ENCODE assay signal across 8 mouse cellular contexts in the genomic region with DNA sequence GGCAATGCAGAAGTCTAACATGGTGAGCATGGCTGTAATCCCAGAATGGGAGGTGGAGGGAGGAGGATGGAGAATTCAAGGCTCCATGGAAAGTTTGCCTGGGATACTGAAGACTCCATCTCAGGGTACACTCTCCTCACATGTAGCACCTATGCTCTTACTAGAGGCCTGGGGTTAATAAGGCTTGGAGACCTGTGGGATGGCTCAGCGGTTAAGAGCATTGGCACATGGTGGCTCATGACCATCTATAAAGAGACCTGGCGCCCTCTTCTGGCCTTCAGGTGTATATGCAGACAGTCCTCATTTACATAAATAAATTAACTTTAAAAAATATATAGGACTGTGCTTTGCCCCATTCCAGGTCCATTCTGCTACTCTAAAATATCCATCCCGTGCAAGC. TPM values are rescaled to one million over a fixed set of nuclear protein-coding genes. Genes with fewer than 3 reads are reported as not detected.
DNase-seq lines count a peak whose midpoint lies in the region; ATAC-seq and TF ChIP-seq lines count a peak whose summit lies in the region.

No protein-coding gene starts in this region.

- TF ChIP-seq CTCF in testis, adult 2 months (IDR thresholded peaks at IDR 0.05; ENCODE audit: control insufficient read depth, insufficient read depth, insufficient replicate concordance, low read depth, low read length) = peak; percentile 42; the same call in 1 of the 2 replicates
- peak; percentile 53; the same call in 1 of the 2 replicates for TF ChIP-seq CTCF in small intestine, adult 2 months (IDR thresholded peaks at IDR 0.05; ENCODE audit: extremely low read depth, insufficient read length, insufficient replicate concordance, low read depth, low read length)

- no peaks in the 10 kb centered on the region for H3K9me3 ChIP-seq in hindbrain, embryonic 14.5 days (ENCODE audit: control insufficient read depth, low read length)

- no peak overlapping the region for H3K27ac ChIP-seq in testis, adult 2 months (ENCODE audit: control insufficient read depth, insufficient read depth, low read depth, low read length)
- no peak overlapping the region for H3K27ac ChIP-seq in small intestine, adult 2 months (ENCODE audit: insufficient read depth, low read depth, low read length)
- H3K27ac ChIP-seq in hindbrain, embryonic 14.5 days = no peak overlapping the region

- 34% methylated on average over 3 of the region's 3 CpGs for WGBS in small intestine, adult 2 months
- WGBS in hindbrain, embryonic 14.5 days = 37% methylated on average over 3 of the region's 3 CpGs

- H3K9ac ChIP-seq in hindbrain, embryonic 14.5 days = no peak overlapping the region

- no peaks in the 10 kb centered on the region for H3K27me3 ChIP-seq in testis, adult 2 months (ENCODE audit: control insufficient read depth, insufficient read depth, low read length)
- H3K27me3 ChIP-seq in small intestine, adult 2 months (ENCODE audit: control insufficient read depth, insufficient read depth, low read length) = no peaks in the 10 kb centered on the region
- H3K27me3 ChIP-seq in hindbrain, embryonic 14.5 days (ENCODE audit: control insufficient read depth, insufficient read depth, low read length) = no peaks in the 10 kb centered on the region

- ATAC-seq in inflammation-experienced regulatory T-cells, adult 6 months = peak; percentile 53
- no peak for ATAC-seq in hindbrain, embryonic 14.5 days (ENCODE audit: low FRiP score)

- TF ChIP-seq POLR2A in testis, adult 2 months (IDR thresholded peaks at IDR 0.05; ENCODE audit: control insufficient read depth, low read depth, low read length) = no peak
- TF ChIP-seq POLR2A in small intestine, adult 2 months (IDR thresholded peaks at IDR 0.05; ENCODE audit: low read depth, low read length) = no peak

- peaks cover 9% of the 10 kb centered on the region for H3K4me1 ChIP-seq in testis, adult 2 months (ENCODE audit: control insufficient read depth, insufficient read depth, low read length)
- peaks cover 4% of the 10 kb centered on the region; the same call in 1 of the 2 replicates for H3K4me1 ChIP-seq in small intestine, adult 2 months (ENCODE audit: control insufficient read depth, insufficient read depth, insufficient read length, low read length)
- H3K4me1 ChIP-seq in hindbrain, embryonic 14.5 days (replicated peaks; ENCODE audit: control insufficient read depth, insufficient read depth, low read length) = peaks cover 8% of the 10 kb centered on the region; the same call in 1 of the 2 replicates

- DNase-seq in gastrocnemius, postnatal 10 days = peak; percentile 36
- no peak for DNase-seq in gastrocnemius, postnatal 36 days
- DNase-seq in testis, postnatal 14 days (ENCODE audit: low spot score) = no peak
- peak; percentile 20 for DNase-seq in cerebellum, adult 11-12 months
- DNase-seq in hindbrain, embryonic 14.5 days (ENCODE audit: low spot score) = no peak

- intact Hi-C loops in gastrocnemius, postnatal 36 days (cut with DNase I) = loop anchor here (5.0 kb wide), 2 partner anchors 58 to 73 kb away; no protein-coding TSS in a partner anchor

- H3K36me3 ChIP-seq in testis, adult 2 months (ENCODE audit: control insufficient read depth, insufficient read depth, low read length) = no peaks in the 10 kb centered on the region
- H3K36me3 ChIP-seq in small intestine, adult 2 months (ENCODE audit: control insufficient read depth, insufficient read depth, low read length) = no peaks in the 10 kb centered on the region
- H3K36me3 ChIP-seq in hindbrain, embryonic 14.5 days (replicated peaks; ENCODE audit: control insufficient read depth, insufficient read depth) = no peaks in the 10 kb centered on the region

- no peak overlapping the region for H3K4me3 ChIP-seq in testis, adult 2 months (ENCODE audit: control insufficient read depth, low read depth, low read length)
- H3K4me3 ChIP-seq in small intestine, adult 2 months (ENCODE audit: low read depth, low read length) = no peak overlapping the region
- H3K4me3 ChIP-seq in hindbrain, embryonic 14.5 days (replicated peaks; ENCODE audit: low read length) = no peak overlapping the region

- H3K4me2 ChIP-seq in hindbrain, embryonic 14.5 days (replicated peaks) = no peak overlapping the region

RNA-seq across cellular contexts. Expression of a gene that starts 3.1 kb away (rescaled TPM):
- 10 to 100 TPM in 1 of 2 experiments, 1 to 10 TPM in 1; 9.3 to 12.4 TPM for total RNA-seq in gastrocnemius, postnatal 10 days (2021)
- total RNA-seq in gastrocnemius, postnatal 36 days (2021) = 10 to 100 TPM; 11.7 to 12.8 TPM
- polyA plus RNA-seq in testis, adult 2 months (2012; rRNA removed) = 44.6 and 45.3 TPM in 2 replicates
- polyA plus RNA-seq in inflammation-experienced regulatory T-cells, adult 6 months (2017; shearing (Covaris generic)) = 10 to 100 TPM; 35.6 to 37.3 (median 36.7) TPM
- 3.3 and 4.3 TPM in 2 replicates for polyA plus RNA-seq in small intestine, adult 2 months (2012; rRNA removed)
- 65.3 and 70.3 TPM in 2 replicates for polyA plus RNA-seq in hindbrain, embryonic 14.5 days (2014; fragmentation: Nextera tagmentation; extraction: Ambion mirVana)

RNA-seq across cellular contexts. Expression of a gene that starts 38.3 kb away (rescaled TPM):
- total RNA-seq in gastrocnemius, postnatal 10 days (2021) = 10 to 100 TPM; 11.8 to 12.1 TPM
- total RNA-seq in gastrocnemius, postnatal 36 days (2021) = 10 to 100 TPM; 12.9 to 14.6 TPM
- polyA plus RNA-seq in testis, adult 2 months (2012; rRNA removed) = 2.4 and 4.0 TPM in 2 replicates
- not detected for polyA plus RNA-seq in inflammation-experienced regulatory T-cells, adult 6 months (2017; shearing (Covaris generic))
- 13.9 and 46.7 TPM in 2 replicates for polyA plus RNA-seq in small intestine, adult 2 months (2012; rRNA removed)
- 4.6 and 5.0 TPM in 2 replicates for polyA plus RNA-seq in hindbrain, embryonic 14.5 days (2014; fragmentation: Nextera tagmentation; extraction: Ambion mirVana)

RNA-seq across cellular contexts. Expression of a gene that starts 39.2 kb away (rescaled TPM):
- 1 to 10 TPM; 6.3 to 7.7 TPM for total RNA-seq in gastrocnemius, postnatal 10 days (2021)
- 1 to 10 TPM; 4.0 to 5.5 TPM for total RNA-seq in gastrocnemius, postnatal 36 days (2021)
- 1.9 and 2.9 TPM in 2 replicates for polyA plus RNA-seq in testis, adult 2 months (2012; rRNA removed)
- 1 to 10 TPM; 2.1 to 4.2 (median 2.8) TPM for polyA plus RNA-seq in inflammation-experienced regulatory T-cells, adult 6 months (2017; shearing (Covaris generic))
- polyA plus RNA-seq in small intestine, adult 2 months (2012; rRNA removed) = 0.39 and 0.98 TPM in 2 replicates
- 2.7 and 3.1 TPM in 2 replicates for polyA plus RNA-seq in hindbrain, embryonic 14.5 days (2014; fragmentation: Nextera tagmentation; extraction: Ambion mirVana)

RNA-seq across cellular contexts. Expression of a gene that starts 39.3 kb away (rescaled TPM):
- total RNA-seq in gastrocnemius, postnatal 10 days (2021) = 1 to 10 TPM; 4.4 to 5.3 TPM
- total RNA-seq in gastrocnemius, postnatal 36 days (2021) = 1 to 10 TPM; 1.9 to 3.6 TPM
- 24.5 and 24.7 TPM in 2 replicates for polyA plus RNA-seq in testis, adult 2 months (2012; rRNA removed)
- 1 to 10 TPM; 1.2 to 2.8 (median 2.4) TPM for polyA plus RNA-seq in inflammation-experienced regulatory T-cells, adult 6 months (2017; shearing (Covaris generic))
- polyA plus RNA-seq in small intestine, adult 2 months (2012; rRNA removed) = 8.7 and 13.0 TPM in 2 replicates
- 6.0 and 6.1 TPM in 2 replicates for polyA plus RNA-seq in hindbrain, embryonic 14.5 days (2014; fragmentation: Nextera tagmentation; extraction: Ambion mirVana)

RNA-seq across cellular contexts. Expression of a gene that starts 48.7 kb away (rescaled TPM):
- 10 to 100 TPM; 40.6 to 52.8 TPM for total RNA-seq in gastrocnemius, postnatal 10 days (2021)
- 10 to 100 TPM; 30.6 to 40.6 TPM for total RNA-seq in gastrocnemius, postnatal 36 days (2021)
- polyA plus RNA-seq in testis, adult 2 months (2012; rRNA removed) = 274 and 308 TPM in 2 replicates
- 100 to 1,000 TPM; 106 to 124 (median 111) TPM for polyA plus RNA-seq in inflammation-experienced regulatory T-cells, adult 6 months (2017; shearing (Covaris generic))
- polyA plus RNA-seq in small intestine, adult 2 months (2012; rRNA removed) = 12.0 and 29.2 TPM in 2 replicates
- polyA plus RNA-seq in hindbrain, embryonic 14.5 days (2014; fragmentation: Nextera tagmentation; extraction: Ambion mirVana) = 67.6 and 69.7 TPM in 2 replicates

Comparison
In these comparisons a context has a peak if more than half of its experiments do, and no peak if none do; other contexts are left out.
1. DNase-seq: peak in gastrocnemius, postnatal 10 days (single experiment) and cerebellum, adult 11-12 months (single experiment); none in gastrocnemius, postnatal 36 days (0 of 2), testis, postnatal 14 days (single experiment) and hindbrain, embryonic 14.5 days (single experiment).